Mouse (Mus musculus): ENCODE data around the gene Pcsk6.

GRCm38 (mm10) chr7:65964398-65964797 is 102.9 kb downstream of the Pcsk6 start:
- TF ChIP-seq CTCF (IDR thresholded peaks at IDR 0.05; ENCODE audit: control insufficient read depth, insufficient read depth, insufficient read length) (no peak), MYOG (IDR thresholded peaks at IDR 0.05; ENCODE audit: control insufficient read depth, extremely low read depth, insufficient read length) (no peak), MAX (IDR thresholded peaks at IDR 0.05) (no peak), USF1 (IDR thresholded peaks at IDR 0.05; ENCODE audit: low read depth) (no peak), MYOD1 (IDR thresholded peaks at IDR 0.05; ENCODE audit: control insufficient read depth, insufficient read length, low read depth) (no peak), CEBPB (IDR thresholded peaks at IDR 0.05; ENCODE audit: low read depth) (no peak), FOSL1 (IDR thresholded peaks at IDR 0.05; ENCODE audit: insufficient read depth, low read length, poor library complexity, severe bottlenecking) (no peak)
